Mouse (Mus musculus) liver, embryonic 11.5 days (tissue): ENCODE measurements around the gene Myt1l. TPM values are rescaled to one million over a fixed set of nuclear protein-coding genes. Genes with fewer than 3 reads are reported as not detected.

Experiments
- ATAC-seq: fragments of 200-750 bp; cut with Nextera tagmentation; replicated peaks from 2 replicates; pipeline ENCODE4 v1.8.0; 2017; ENCODE audit warnings: moderate number of reproducible peaks, mild to moderate bottlenecking, moderate TSS enrichment, moderate library complexity; ENCODE audit not compliant: low FRiP score
- DNase-seq: peaks from one replicate; pipeline ENCODE4 v3.0.0-alpha.2; 2017; ENCODE audit warnings: low spot score
- H3K27ac ChIP-seq: fragments of 300-500 bp; sonication (generic); 2 replicates; pipeline ENCODE4 v1.5.1; 2014; ENCODE audit warnings: mild to moderate bottlenecking, low read depth, low read length, control low read depth
- H3K27me3 ChIP-seq: fragments of 300-500 bp; sonication (generic); replicated peaks from 2 replicates; pipeline ENCODE4 v1.6.1; 2014; ENCODE audit warnings: low read length, mixed read lengths; ENCODE audit not compliant: control insufficient read depth, insufficient read depth
- H3K36me3 ChIP-seq: fragments of 300-500 bp; sonication (generic); 2 replicates; pipeline ENCODE4 v1.6.1; 2014; ENCODE audit warnings: mild to moderate bottlenecking, low read length, moderate library complexity, mixed read lengths; ENCODE audit not compliant: control insufficient read depth, insufficient read depth
- H3K4me1 ChIP-seq: fragments of 300-500 bp; sonication (generic); replicated peaks from 2 replicates; pipeline ENCODE4 v1.6.1; 2014; ENCODE audit warnings: low read length, mixed read lengths; ENCODE audit not compliant: control insufficient read depth, insufficient read depth
- H3K4me2 ChIP-seq: fragments of 300-500 bp; sonication (generic); 2 replicates; pipeline ENCODE4 v1.6.1; 2014; ENCODE audit warnings: mild to moderate bottlenecking, control low read depth, moderate library complexity
- H3K4me3 ChIP-seq: fragments of 300-500 bp; sonication (generic); 2 replicates; pipeline ENCODE4 v1.5.1; 2014; ENCODE audit warnings: low read depth, low read length, control low read depth
- H3K9ac ChIP-seq: fragments of 300-500 bp; sonication (generic); 2 replicates; pipeline ENCODE4 v1.6.1; 2014; ENCODE audit warnings: low read depth, low read length, control low read depth
- H3K9me3 ChIP-seq: fragments of 300-500 bp; sonication (generic); 2 replicates; pipeline ENCODE4 v1.6.1; 2016; ENCODE audit warnings: low read length, inconsistent platforms, mixed read lengths; ENCODE audit not compliant: control insufficient read depth
- WGBS: fragments of 180-500 bp; shearing (Covaris S2); extraction: QIAGEN DNeasy Blood & Tissue Kit; methylation state at CpG from one replicate; pipeline ENCODE4 v1.1.7; 2014; 5-methylcytosine and 5-hydroxymethylcytosine counted together
- polyA plus RNA-seq: library from polyadenylated mRNA; unstranded; fragments of >200 nt; fragmentation: Nextera tagmentation; extraction: Ambion mirVana; gene quantifications from 2 replicates; pipeline ENCODE4 v1.2.1, GENCODE M21; 2014

The Myt1l gene
- polyA plus RNA-seq, 1 experiment from 2014 or later: 0.44 TPM

DNA sequence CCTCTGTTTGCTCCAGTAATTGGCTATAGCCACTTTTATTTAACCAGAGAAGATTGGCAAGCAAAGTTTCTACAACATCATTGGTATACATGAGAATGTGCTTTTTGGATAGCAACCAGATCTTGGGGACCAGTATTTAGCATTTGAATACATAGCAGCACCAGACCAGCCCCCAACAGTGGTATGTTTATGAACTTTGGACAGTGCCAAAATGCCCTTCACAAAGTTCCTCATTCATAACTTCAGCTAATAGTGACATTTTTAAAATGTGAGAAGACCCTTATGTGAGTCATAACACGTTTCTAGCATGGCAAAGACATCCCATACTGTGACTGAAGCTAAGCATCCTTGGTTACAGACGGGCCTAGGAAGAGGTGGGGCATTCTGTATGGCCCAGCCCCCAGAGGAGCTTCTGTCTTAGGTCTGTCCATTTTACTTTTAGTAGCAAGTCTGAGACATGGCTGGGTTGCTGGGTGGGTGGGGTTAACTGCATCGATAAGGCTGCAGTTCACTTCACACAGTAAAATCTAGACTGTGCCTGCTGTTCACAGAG, 369.4 kb downstream of the Myt1l start:
- H3K4me1 ChIP-seq: no peaks in the 10 kb centered on the region
- no peak overlapping the region for H3K4me2 ChIP-seq
- H3K9me3 ChIP-seq: no peaks in the 10 kb centered on the region
- no peak overlapping the region for H3K27ac ChIP-seq
- no peak for DNase-seq
- H3K27me3 ChIP-seq: no peaks in the 10 kb centered on the region
- no peaks in the 10 kb centered on the region for H3K36me3 ChIP-seq
- no peak overlapping the region for H3K4me3 ChIP-seq
- no peak for ATAC-seq
- 75% methylated on average over 3 of the region's 3 CpGs for WGBS
- no peak overlapping the region for H3K9ac ChIP-seq

DNA sequence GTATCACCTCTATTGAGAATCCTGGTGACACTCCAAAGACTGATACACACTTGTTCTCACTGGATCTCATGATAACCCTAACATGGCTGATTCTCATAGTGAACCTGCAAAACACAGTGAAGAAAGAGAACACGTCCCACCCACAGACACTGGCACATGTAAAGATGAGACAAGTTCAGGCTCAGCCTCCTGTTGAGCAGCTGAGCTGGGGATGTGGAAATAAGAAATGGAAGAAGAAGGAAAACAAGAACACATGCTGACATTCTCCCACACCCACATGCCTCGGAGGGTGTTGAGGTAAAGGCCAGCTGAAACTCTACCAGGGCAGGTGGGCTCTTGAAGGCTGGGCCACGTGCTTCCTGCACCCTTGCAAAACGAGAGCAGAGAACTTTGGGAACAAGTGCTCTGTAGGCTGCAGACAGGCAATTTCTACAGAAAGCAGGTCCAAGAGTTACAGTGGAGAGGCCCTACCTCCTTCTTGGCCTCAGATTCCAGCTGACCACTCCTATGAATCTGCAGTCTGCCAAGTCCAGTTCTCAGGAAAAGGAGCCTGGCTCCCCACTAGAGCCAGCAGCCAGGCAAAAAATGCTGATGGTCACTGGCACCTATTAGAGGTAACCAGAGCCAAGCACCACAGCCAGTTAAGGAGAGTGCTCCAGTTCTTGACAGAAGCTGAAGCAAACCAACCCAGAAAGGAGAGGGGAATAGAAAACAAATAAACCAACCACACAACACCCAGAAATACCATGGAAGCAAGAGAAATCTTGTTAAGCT, 376.1 kb downstream of the Myt1l start:
- 64% methylated on average over 4 of the region's 4 CpGs for WGBS
- H3K27ac ChIP-seq: no peak overlapping the region
- ATAC-seq: no peak
- no peak overlapping the region for H3K4me2 ChIP-seq
- DNase-seq: no peak
- H3K9ac ChIP-seq: no peak overlapping the region
- H3K27me3 ChIP-seq: no peaks in the 10 kb centered on the region
- H3K4me1 ChIP-seq: no peaks in the 10 kb centered on the region
- no peaks in the 10 kb centered on the region for H3K9me3 ChIP-seq
- no peak overlapping the region for H3K4me3 ChIP-seq
- H3K36me3 ChIP-seq: no peaks in the 10 kb centered on the region

DNA sequence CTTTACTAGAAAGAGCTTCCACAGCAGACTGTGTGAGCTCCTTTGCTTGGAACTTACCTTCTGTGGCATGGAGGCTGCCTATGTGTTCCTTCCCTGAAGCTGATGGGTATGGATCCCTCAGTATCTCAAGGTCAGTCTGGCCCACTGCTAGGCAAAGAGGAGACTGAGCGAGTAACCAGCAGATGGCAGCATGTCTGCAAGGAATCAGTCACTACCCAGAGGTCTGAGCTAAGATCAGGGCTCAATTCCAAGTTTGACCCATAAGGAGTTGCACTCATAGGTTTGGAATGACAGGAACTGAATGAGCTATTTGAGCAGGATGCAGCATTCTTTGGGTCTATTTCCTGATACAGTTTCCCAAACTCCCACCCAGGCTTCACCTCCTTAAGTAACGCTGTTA, 378.9 kb downstream of the Myt1l start:
- DNase-seq (no peak), ATAC-seq (no peak)
- H3K27me3 ChIP-seq: no peaks in the 10 kb centered on the region
- no peaks in the 10 kb centered on the region for H3K4me1 ChIP-seq
- H3K4me3 ChIP-seq: no peak overlapping the region
- no peaks in the 10 kb centered on the region for H3K9me3 ChIP-seq
- no peaks in the 10 kb centered on the region for H3K36me3 ChIP-seq
- H3K9ac ChIP-seq: no peak overlapping the region
- WGBS: 37% methylated on average over 2 of the region's 2 CpGs
- no peak overlapping the region for H3K27ac ChIP-seq
- H3K4me2 ChIP-seq: no peak overlapping the region

DNA sequence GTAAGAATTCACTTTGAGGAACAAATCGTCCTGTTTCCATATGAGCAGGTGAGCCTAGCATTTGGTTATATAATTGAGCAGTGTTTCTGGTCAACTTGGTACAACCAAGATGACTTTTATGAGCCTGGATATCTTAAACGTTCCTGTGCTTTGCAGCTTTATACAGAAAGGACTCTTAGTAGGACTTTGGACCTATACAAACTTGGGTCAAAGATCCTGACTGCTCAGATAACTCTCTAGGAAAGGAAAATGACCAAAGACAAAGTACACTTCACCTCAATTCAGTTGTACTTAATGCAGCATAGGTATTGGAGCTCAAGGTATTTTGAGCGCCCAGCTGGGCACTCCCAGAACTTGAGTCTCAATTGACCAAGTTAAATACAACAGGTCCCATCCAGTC, 388.0 kb downstream of the Myt1l start:
- WGBS: 70% methylated on average over 3 of the region's 3 CpGs
- Histone ChIP-seq H3K27me3 (no peaks in the 10 kb centered on the region), H3K9ac (no peak overlapping the region), H3K36me3 (no peaks in the 10 kb centered on the region), H3K27ac (no peak overlapping the region), H3K4me3 (no peak overlapping the region), H3K9me3 (no peaks in the 10 kb centered on the region), H3K4me2 (no peak overlapping the region), H3K4me1 (no peaks in the 10 kb centered on the region)
- no peak for DNase-seq
- no peak for ATAC-seq

DNA sequence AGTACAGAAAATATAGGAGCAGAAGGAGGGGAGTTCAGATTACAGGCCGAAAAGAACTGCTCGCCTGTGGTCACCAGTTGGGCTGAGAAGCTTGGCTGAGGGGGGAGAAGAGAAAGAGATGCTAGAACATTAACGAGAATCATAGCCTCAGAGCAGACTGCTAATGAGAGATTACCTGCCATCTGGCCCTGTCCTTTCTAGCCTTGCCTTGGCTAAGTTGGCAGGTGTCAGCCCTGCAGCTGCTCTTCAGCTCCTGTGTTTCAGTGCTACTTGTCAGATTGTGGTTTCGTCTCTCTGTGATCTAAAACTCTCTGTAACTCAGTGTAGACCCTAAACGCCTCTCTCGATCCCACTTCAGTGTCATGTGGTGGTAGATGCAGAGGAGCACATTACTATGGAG, 388.6 kb downstream of the Myt1l start:
- Histone ChIP-seq H3K36me3 (no peaks in the 10 kb centered on the region), H3K9me3 (no peaks in the 10 kb centered on the region), H3K27me3 (no peaks in the 10 kb centered on the region), H3K27ac (no peak overlapping the region), H3K9ac (no peak overlapping the region), H3K4me3 (no peak overlapping the region), H3K4me2 (no peak overlapping the region), H3K4me1 (no peaks in the 10 kb centered on the region)
- 82% methylated on average over 6 of the region's 6 CpGs for WGBS
- DNase-seq: no peak
- no peak for ATAC-seq

DNA sequence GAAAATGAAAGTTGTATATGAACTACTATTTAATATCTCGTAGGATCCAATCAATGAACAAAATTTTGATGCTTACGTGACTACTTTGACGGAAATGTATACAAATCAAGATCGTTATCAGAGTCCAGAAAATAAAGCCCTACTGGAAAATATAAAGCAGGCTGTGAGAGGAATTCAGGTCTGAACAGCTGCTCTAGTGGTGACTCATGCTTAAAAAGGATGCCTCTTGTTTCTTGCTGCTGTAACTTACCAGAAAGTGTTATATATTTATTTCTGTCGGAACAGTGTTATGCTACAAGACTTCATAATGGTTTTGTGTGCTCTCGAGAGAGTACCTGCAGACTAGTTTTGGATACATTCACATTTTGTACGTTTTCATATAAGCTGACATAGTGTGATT, 392.1 kb downstream of the Myt1l start:
- Histone ChIP-seq H3K9me3 (no peaks in the 10 kb centered on the region), H3K36me3 (no peaks in the 10 kb centered on the region), H3K4me1 (no peaks in the 10 kb centered on the region), H3K27ac (no peak overlapping the region), H3K27me3 (no peaks in the 10 kb centered on the region; the same call in 1 of the 2 replicates), H3K9ac (no peak overlapping the region), H3K4me2 (no peak overlapping the region), H3K4me3 (no peak overlapping the region)
- WGBS: 84% methylated on average over 7 of the region's 7 CpGs
- no peak for DNase-seq
- ATAC-seq: no peak

DNA sequence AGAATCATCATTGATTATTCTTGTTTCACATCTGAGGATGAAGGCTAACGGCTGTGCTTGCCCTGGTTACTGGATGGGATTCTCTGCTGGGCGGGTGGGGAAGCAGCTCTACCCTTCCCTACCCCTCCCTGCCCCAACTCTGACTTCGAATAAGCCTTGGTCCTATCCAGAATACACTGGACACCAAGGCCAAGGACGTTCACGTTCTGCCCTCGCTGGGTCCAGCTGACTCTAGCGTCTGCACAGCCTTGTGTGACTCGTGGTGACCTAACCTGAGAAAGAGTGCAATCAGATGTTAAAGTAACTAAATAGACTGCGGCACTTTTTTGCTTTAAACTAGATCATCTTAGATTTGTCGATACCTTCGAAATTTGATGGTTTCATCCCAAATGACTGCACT, 393.3 kb downstream of the Myt1l start:
- H3K27ac ChIP-seq: no peak overlapping the region
- DNase-seq: no peak
- no peak overlapping the region for H3K4me3 ChIP-seq
- no peaks in the 10 kb centered on the region for H3K36me3 ChIP-seq
- no peaks in the 10 kb centered on the region; the same call in 1 of the 2 replicates for H3K27me3 ChIP-seq
- no peaks in the 10 kb centered on the region for H3K9me3 ChIP-seq
- WGBS: 75% methylated on average over 11 of the region's 11 CpGs
- no peak overlapping the region for H3K4me2 ChIP-seq
- H3K4me1 ChIP-seq: no peaks in the 10 kb centered on the region
- no peak overlapping the region for H3K9ac ChIP-seq
- ATAC-seq: no peak

DNA sequence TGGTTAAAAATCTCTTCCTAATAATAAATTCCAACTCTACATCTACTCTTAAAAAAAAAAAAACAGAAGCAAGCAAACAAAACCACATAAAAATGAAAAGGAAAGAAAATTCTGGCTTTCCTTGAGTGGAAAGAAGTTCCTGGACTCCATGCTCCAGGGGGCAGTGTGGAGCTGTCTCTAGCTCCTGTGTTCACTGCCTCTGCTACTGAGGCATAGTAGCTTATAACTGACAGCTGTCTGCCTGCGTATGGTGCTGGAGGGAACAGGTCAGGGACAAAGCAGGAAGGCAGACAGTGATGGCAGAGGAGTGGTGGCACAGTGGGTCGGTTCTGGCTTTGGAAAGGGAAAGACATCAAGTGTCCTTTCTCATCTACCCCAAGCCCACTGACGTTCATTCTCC, 398.7 kb downstream of the Myt1l start:
- H3K36me3 ChIP-seq: no peaks in the 10 kb centered on the region
- H3K4me2 ChIP-seq: no peak overlapping the region
- H3K4me1 ChIP-seq: no peaks in the 10 kb centered on the region
- ATAC-seq (no peak), DNase-seq (no peak)
- H3K27ac ChIP-seq: no peak overlapping the region
- H3K9ac ChIP-seq: no peak overlapping the region
- H3K9me3 ChIP-seq: no peaks in the 10 kb centered on the region
- WGBS: 43% methylated on average over 3 of the region's 3 CpGs
- no peaks in the 10 kb centered on the region; the same call in 1 of the 2 replicates for H3K27me3 ChIP-seq
- H3K4me3 ChIP-seq: no peak overlapping the region

DNA sequence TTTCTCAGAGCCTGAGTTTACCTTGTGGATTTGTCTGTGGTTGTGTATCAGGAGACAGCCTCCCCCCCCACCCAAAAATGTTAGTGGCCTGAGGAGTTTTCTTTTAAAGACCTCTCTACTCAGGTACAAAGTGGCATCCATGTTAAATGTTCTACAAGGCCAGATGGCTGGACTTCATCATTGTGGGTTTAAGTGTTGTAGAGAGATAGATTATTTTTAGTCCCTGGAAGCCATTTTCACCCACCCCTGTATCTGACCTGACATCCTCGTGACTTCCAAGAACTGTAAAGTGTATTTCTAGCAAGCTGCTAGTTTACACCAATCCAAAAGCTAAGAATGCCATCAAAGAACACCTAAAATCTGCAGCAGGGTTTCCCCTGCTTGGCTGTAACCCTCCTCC, 402.4 kb downstream of the Myt1l start:
- ATAC-seq (no peak), DNase-seq (no peak)
- H3K4me2 ChIP-seq: no peak overlapping the region
- H3K4me1 ChIP-seq: no peaks in the 10 kb centered on the region
- no peak overlapping the region for H3K27ac ChIP-seq
- no peak overlapping the region for H3K4me3 ChIP-seq
- no peak overlapping the region for H3K9ac ChIP-seq
- 48% methylated on average over 1 of the region's 1 CpGs for WGBS
- H3K27me3 ChIP-seq: no peaks in the 10 kb centered on the region
- H3K36me3 ChIP-seq: no peaks in the 10 kb centered on the region
- no peaks in the 10 kb centered on the region for H3K9me3 ChIP-seq
